Mouse (Mus musculus): ENCODE data around the gene Ell2.

DNA sequence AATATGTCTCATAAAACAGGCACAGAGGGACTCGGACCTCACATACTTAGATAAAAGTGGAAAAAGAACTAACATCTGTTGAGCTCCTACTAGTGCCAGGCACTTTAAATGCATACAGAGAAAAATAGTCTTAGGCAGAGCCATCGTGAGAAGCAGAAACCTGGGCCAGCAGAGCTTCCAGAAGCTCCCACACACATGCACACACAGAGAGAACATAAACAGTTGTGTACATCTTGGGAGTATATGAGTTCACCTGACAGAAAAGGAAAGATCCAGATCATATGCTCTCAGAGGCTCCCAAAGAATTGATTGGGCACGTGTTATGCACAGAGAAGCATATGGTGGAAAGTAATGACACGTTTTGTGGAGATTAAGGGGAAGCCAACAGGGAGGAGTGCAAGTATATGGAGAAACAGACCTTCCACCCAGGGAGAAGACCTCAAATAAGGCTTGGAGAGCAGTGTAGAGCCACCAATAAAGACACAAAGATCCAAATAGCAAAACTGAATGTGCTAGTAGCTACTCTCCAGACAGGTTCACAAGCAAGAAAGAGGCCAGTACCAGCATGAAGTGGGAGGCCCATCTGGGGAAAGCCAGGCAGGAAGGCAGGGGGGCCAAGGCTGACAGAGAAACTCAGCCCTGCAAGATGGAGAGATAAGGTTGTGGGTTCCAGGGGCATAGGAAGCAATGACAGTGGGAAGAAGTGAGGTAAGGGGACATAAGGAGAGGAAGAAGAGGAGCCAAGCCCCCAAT, 2.6 kb downstream of the Ell2 start:
- TF ChIP-seq CTCF (IDR thresholded peaks at IDR 0.05; ENCODE audit: low read depth) (no peak), EP300 (IDR thresholded peaks at IDR 0.05; ENCODE audit: low read depth) (no peak)
